ENCODE assay signal across 26 mouse cellular contexts in the genomic region with DNA sequence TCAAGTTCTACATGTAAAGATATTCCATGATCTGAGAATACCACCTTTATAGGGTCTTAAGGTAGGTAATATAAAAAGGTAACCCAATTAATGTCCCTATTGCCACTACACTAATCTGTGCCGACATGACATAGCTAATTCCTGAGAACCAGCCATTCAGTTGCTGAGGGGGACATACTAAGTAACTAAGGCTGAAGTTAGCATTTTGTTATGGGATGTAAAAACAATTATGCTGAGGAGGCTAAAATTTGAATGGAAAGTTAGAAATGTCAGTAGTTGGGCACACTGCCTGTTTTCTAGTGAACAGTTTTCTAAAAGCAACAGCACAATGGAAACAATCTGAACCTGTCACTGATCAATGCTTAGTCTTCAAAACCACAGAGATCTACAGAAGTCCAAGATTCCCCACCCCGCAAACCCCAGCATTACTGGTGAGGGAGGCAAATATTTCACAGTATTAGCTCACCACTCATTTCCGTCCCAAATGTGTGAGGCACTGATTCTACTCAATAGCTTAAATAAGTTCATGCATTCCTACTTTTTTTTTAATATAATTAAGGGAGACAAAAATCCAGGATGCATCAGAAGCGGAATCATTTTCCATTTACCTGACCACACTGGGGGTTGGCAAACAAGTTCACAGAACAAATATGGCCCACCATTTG. TPM values are rescaled to one million over a fixed set of nuclear protein-coding genes. Genes with fewer than 3 reads are reported as not detected.
DNase-seq lines count a peak whose midpoint lies in the region; ATAC-seq and TF ChIP-seq lines count a peak whose summit lies in the region.
"Had no signal": no experiment of that assay in that cellular context is flagged by ENCODE, and none has a peak within 500 bp of the region (broad histone marks: within the 10 kb centered on the region; RNA-seq: fewer than 3 reads in every experiment).

No protein-coding gene starts in this region.

- H3K9ac ChIP-seq in lung, postnatal 0 days (replicated peaks; ENCODE audit: low read depth), result no peak overlapping the region
- H3K9ac ChIP-seq in hindbrain, embryonic 16.5 days (ENCODE audit: low read depth, low read length), result no peak overlapping the region
- H3K9ac ChIP-seq in intestine, embryonic 16.5 days (ENCODE audit: low read depth, low read length), result no peak overlapping the region
- H3K9ac ChIP-seq: embryonic facial prominence, embryonic 13.5 days; forebrain, postnatal 0 days; hindbrain, embryonic 12.5 days; hindbrain, embryonic 15.5 days had no signal

- WGBS in lung, postnatal 0 days, result 82% methylated on average over 4 of the region's 4 CpGs
- whole genome bisulfite sequencing in hindbrain, embryonic 16.5 days, result 86% methylated on average over 4 of the region's 4 CpGs
- 87% methylated on average over 4 of the region's 4 CpGs for WGBS in intestine, embryonic 16.5 days

- no peak overlapping the region for H3K27ac ChIP-seq in lung, postnatal 0 days (ENCODE audit: low read length)
- no peak overlapping the region for H3K27ac ChIP-seq in hindbrain, embryonic 16.5 days (ENCODE audit: low read depth, low read length)
- H3K27ac ChIP-seq in intestine, embryonic 16.5 days (ENCODE audit: low read length), result no peak overlapping the region
- H3K27ac ChIP-seq: embryonic facial prominence, embryonic 10.5 days; embryonic facial prominence, embryonic 13.5 days; gastrocnemius, adult 2 months; hindbrain, embryonic 12.5 days; hindbrain, embryonic 15.5 days had no signal

- H3K36me3 ChIP-seq in lung, postnatal 0 days (ENCODE audit: insufficient read depth, low read length), result peaks cover 40% of the 10 kb centered on the region
- peaks cover 5% of the 10 kb centered on the region; the same call in 1 of the 2 replicates for H3K36me3 ChIP-seq in hindbrain, embryonic 16.5 days (ENCODE audit: control insufficient read depth, insufficient read depth, low read length)
- H3K36me3 ChIP-seq in intestine, embryonic 16.5 days (ENCODE audit: control insufficient read depth, insufficient read depth, low read length), result peaks cover 11% of the 10 kb centered on the region

- H3K9me3 ChIP-seq in lung, postnatal 0 days (ENCODE audit: low read length), result no peaks in the 10 kb centered on the region
- H3K9me3 ChIP-seq in hindbrain, embryonic 16.5 days (ENCODE audit: control insufficient read depth, low read length), result no peaks in the 10 kb centered on the region
- no peaks in the 10 kb centered on the region for H3K9me3 ChIP-seq in intestine, embryonic 16.5 days (ENCODE audit: control insufficient read depth, low read length)
- H3K9me3 ChIP-seq: embryonic facial prominence, embryonic 10.5 days; embryonic facial prominence, embryonic 13.5 days; hindbrain, embryonic 12.5 days; hindbrain, embryonic 15.5 days had no signal

- DNase-seq in lung, postnatal 0 days (ENCODE audit: low spot score), result peak; percentile 23
- DNase-seq in lung, postnatal 14 days, result no peak
- DNase-seq in Muller cell, postnatal 12 days (ENCODE audit: inconsistent ontology term), result peak; percentile 84
- peak; percentile 38 for DNase-seq in adipocyte (ENCODE audit: low spot score)
- no peak for DNase-seq in layer of hippocampus, postnatal 25 days (ENCODE audit: extremely low spot score in 1 of 2, low spot score in 1 of 2)
- DNase-seq: adrenal gland, adult 8-10 months; adrenal gland, postnatal 25 days; B cell, adult 2 months; cerebellum, adult 11-12 months; cerebellum, adult 8-10 months; cerebellum, postnatal 10 days; cerebellum, postnatal 36 days; embryo, embryonic 11 days; forebrain, postnatal 0 days; gastrocnemius, adult 2 months; gastrocnemius, postnatal 14 days; heart, adult 11 months had no signal

- no peak overlapping the region for H3K4me3 ChIP-seq in lung, postnatal 0 days (ENCODE audit: low read depth, low read length)
- no peak overlapping the region for H3K4me3 ChIP-seq in hindbrain, embryonic 16.5 days (ENCODE audit: low read length)
- H3K4me3 ChIP-seq in intestine, embryonic 16.5 days (ENCODE audit: low read length), result no peak overlapping the region
- H3K4me3 ChIP-seq: embryonic facial prominence, embryonic 10.5 days; embryonic facial prominence, embryonic 13.5 days; gastrocnemius, adult 2 months; hindbrain, embryonic 12.5 days; hindbrain, embryonic 15.5 days had no signal

- no peaks in the 10 kb centered on the region for H3K4me1 ChIP-seq in lung, postnatal 0 days (ENCODE audit: insufficient read depth, low read depth, low read length)
- no peaks in the 10 kb centered on the region for H3K4me1 ChIP-seq in hindbrain, embryonic 16.5 days (ENCODE audit: control insufficient read depth, insufficient read depth, low read depth, low read length)
- no peaks in the 10 kb centered on the region for H3K4me1 ChIP-seq in intestine, embryonic 16.5 days (ENCODE audit: control insufficient read depth, insufficient read depth, low read length)
- H3K4me1 ChIP-seq: embryonic facial prominence, embryonic 10.5 days; embryonic facial prominence, embryonic 13.5 days; hindbrain, embryonic 12.5 days; hindbrain, embryonic 15.5 days had no signal

- H3K4me2 ChIP-seq in lung, postnatal 0 days (replicated peaks; ENCODE audit: low read depth, low read length), result no peak overlapping the region
- no peak overlapping the region for H3K4me2 ChIP-seq in hindbrain, embryonic 16.5 days (ENCODE audit: low read length)
- no peak overlapping the region for H3K4me2 ChIP-seq in intestine, embryonic 16.5 days (ENCODE audit: low read depth, low read length)
- H3K4me2 ChIP-seq: embryonic facial prominence, embryonic 13.5 days; heart, embryonic 11.5 days; hindbrain, embryonic 12.5 days; hindbrain, embryonic 15.5 days had no signal

- no peak for TF ChIP-seq CTCF in lung, postnatal 0 days (IDR thresholded peaks at IDR 0.05)

- no peaks in the 10 kb centered on the region for H3K27me3 ChIP-seq in lung, postnatal 0 days (replicated peaks; ENCODE audit: insufficient read depth, low read length)
- H3K27me3 ChIP-seq in hindbrain, embryonic 16.5 days (replicated peaks; ENCODE audit: control insufficient read depth, insufficient read depth, low read length), result no peaks in the 10 kb centered on the region
- no peaks in the 10 kb centered on the region for H3K27me3 ChIP-seq in intestine, embryonic 16.5 days (replicated peaks; ENCODE audit: control insufficient read depth, insufficient read depth, low read length)
- H3K27me3 ChIP-seq: embryonic facial prominence, embryonic 13.5 days; hindbrain, embryonic 12.5 days; hindbrain, embryonic 15.5 days had no signal

- ATAC-seq in lung, postnatal 0 days, result peak; percentile 42
- ATAC-seq in hindbrain, embryonic 16.5 days, result no peak
- no peak for ATAC-seq in intestine, embryonic 16.5 days
- ATAC-seq: forebrain, embryonic 14.5 days; forebrain, postnatal 0 days had no signal

- TF ChIP-seq EP300 in lung, postnatal 0 days (IDR thresholded peaks at IDR 0.05), result no peak

RNA-seq across cellular contexts. Expression of gene Adamts1, which starts 9.6 kb away (rescaled TPM):
- polyA plus RNA-seq in lung, postnatal 0 days (2015; fragmentation: Nextera tagmentation; extraction: Ambion mirVana), result 59.1 and 59.7 TPM in 2 replicates
- 14.7 and 15.9 TPM in 2 replicates for polyA plus RNA-seq in hindbrain, embryonic 16.5 days (2015; fragmentation: Nextera tagmentation; extraction: Ambion mirVana)
- total RNA-seq in layer of hippocampus, postnatal 25 days (2021), result 10 to 100 TPM; 23.1 to 24.2 TPM
- polyA plus RNA-seq in intestine, embryonic 16.5 days (2015; fragmentation: Nextera tagmentation; extraction: Ambion mirVana), result 22.4 TPM in 2 replicates
- total RNA-seq: MEL had no signal

Comparison
In these comparisons a context has a peak if more than half of its experiments do, and no peak if none do; other contexts are left out.
1. DNase-seq: peak in lung, postnatal 0 days (single experiment), Muller cell, postnatal 12 days (single experiment) and adipocyte (single experiment); none in lung, postnatal 14 days (single experiment) and layer of hippocampus, postnatal 25 days (0 of 2).